Mouse (Mus musculus) limb, embryonic 11.5 days (tissue): ENCODE results near the gene Dtx4. TPM values are rescaled to one million over a fixed set of nuclear protein-coding genes. Genes with fewer than 3 reads are reported as not detected.

Experiments
- ATAC-seq: fragments of 200-750 bp; cut with Nextera tagmentation; 2 replicates; pipeline ENCODE4 v1.8.0; 2017; ENCODE audit warnings: low read depth; ENCODE audit not compliant: insufficient number of reproducible peaks, low FRiP score, low TSS enrichment
- DNase-seq: peaks from one replicate; pipeline ENCODE4 v3.0.0-alpha.2; 2015; ENCODE audit warnings: low spot score
- H3K27ac ChIP-seq: fragments of 300-500 bp; sonication (generic); replicated peaks from 2 replicates; pipeline ENCODE4 v1.5.1; 2014; ENCODE audit warnings: low read depth, mild to moderate bottlenecking, low read length
- H3K27me3 ChIP-seq: fragments of 300-500 bp; sonication (generic); 2 replicates; pipeline ENCODE4 v1.6.1; 2014; ENCODE audit warnings: mild to moderate bottlenecking, low read length, mixed read lengths; ENCODE audit not compliant: control insufficient read depth, insufficient read depth
- H3K36me3 ChIP-seq: fragments of 300-500 bp; sonication (generic); 2 replicates; pipeline ENCODE4 v1.6.1; 2014; ENCODE audit warnings: mild to moderate bottlenecking, low read length, moderate library complexity, mixed read lengths; ENCODE audit not compliant: control insufficient read depth, insufficient read depth
- H3K4me1 ChIP-seq: fragments of 300-500 bp; sonication (generic); 2 replicates; pipeline ENCODE4 v1.6.1; 2014; ENCODE audit warnings: low read length, mixed read lengths; ENCODE audit not compliant: control insufficient read depth, insufficient read depth
- H3K4me2 ChIP-seq: fragments of 300-500 bp; sonication (generic); 2 replicates; pipeline ENCODE4 v1.6.1; 2014; ENCODE audit warnings: low read depth, mild to moderate bottlenecking, moderate library complexity; ENCODE audit not compliant: severe bottlenecking
- H3K4me3 ChIP-seq: fragments of 300-500 bp; sonication (generic); 2 replicates; pipeline ENCODE4 v1.5.1; 2014; ENCODE audit warnings: low read depth, low read length
- H3K9ac ChIP-seq: fragments of 300-500 bp; sonication (generic); 2 replicates; pipeline ENCODE4 v1.6.1; 2014; ENCODE audit warnings: mild to moderate bottlenecking, low read length
- H3K9me3 ChIP-seq: fragments of 300-500 bp; sonication (generic); 2 replicates; pipeline ENCODE4 v1.6.1; 2016; ENCODE audit warnings: low read length; ENCODE audit not compliant: control insufficient read depth
- WGBS: fragments of 180-500 bp; shearing (Covaris S2); extraction: QIAGEN DNeasy Blood & Tissue Kit; methylation state at CpG from one replicate; pipeline ENCODE4 v1.1.7; 2014; 5-methylcytosine and 5-hydroxymethylcytosine counted together
- polyA plus RNA-seq: library from polyadenylated mRNA; unstranded; fragments of >200 nt; fragmentation: Nextera tagmentation; extraction: Ambion mirVana; gene quantifications from 2 replicates; pipeline ENCODE4 v1.2.1, GENCODE M21; 2014

Dtx4 gene
- polyA plus RNA-seq, 1 experiment from 2014 or later = 2.5 TPM

DNA sequence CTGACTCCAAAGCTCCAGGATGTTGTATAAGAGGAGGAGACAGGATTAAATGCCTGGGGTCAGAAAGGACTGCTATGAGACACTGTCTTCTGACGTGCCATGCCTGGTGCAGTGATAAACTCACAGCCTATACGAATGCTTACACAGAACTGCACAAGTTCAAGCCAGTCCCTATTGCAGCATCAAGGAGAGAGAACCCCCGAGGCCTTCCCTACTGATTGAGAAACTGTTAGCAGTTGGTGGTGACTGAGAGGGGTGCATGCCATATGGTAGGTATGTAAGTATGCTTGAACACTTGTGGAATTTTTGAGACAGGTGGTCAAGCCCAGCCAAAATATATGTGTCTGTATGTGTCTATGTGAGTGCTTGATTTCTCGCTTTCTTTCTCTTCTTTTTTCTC is 22.1 kb upstream of the Dtx4 start:
- Histone ChIP-seq H3K9ac (no peak overlapping the region), H3K36me3 (no peaks in the 10 kb centered on the region), H3K27ac (no peak overlapping the region), H3K4me3 (no peak overlapping the region), H3K9me3 (no peaks in the 10 kb centered on the region), H3K4me2 (no peak overlapping the region), H3K4me1 (no peaks in the 10 kb centered on the region), H3K27me3 (no peaks in the 10 kb centered on the region)
- DNase-seq (no peak), ATAC-seq (no peak)
- 45% methylated on average over 4 of the region's 4 CpGs for WGBS

- DNase-seq (no peak), ATAC-seq (no peak)
- no peaks in the 10 kb centered on the region for H3K9me3 ChIP-seq
- no peaks in the 10 kb centered on the region for H3K27me3 ChIP-seq
- H3K36me3 ChIP-seq = no peaks in the 10 kb centered on the region
- H3K4me3 ChIP-seq = no peak overlapping the region; the same call in 1 of the 2 replicates
- no peak overlapping the region for H3K9ac ChIP-seq
- no peak overlapping the region for H3K4me2 ChIP-seq
- no peaks in the 10 kb centered on the region for H3K4me1 ChIP-seq
- H3K27ac ChIP-seq = no peak overlapping the region
Measured at GRCm38 (mm10) chr19:12518541-12518890, 17.3 kb upstream of the Dtx4 start.

- Histone ChIP-seq H3K9me3 (no peaks in the 10 kb centered on the region), H3K4me1 (no peaks in the 10 kb centered on the region), H3K4me3 (peak overlapping the region; percentile 33), H3K4me2 (peak overlapping the region; percentile 51), H3K27ac (no peak overlapping the region), H3K9ac (peak overlapping the region; percentile 63), H3K36me3 (no peaks in the 10 kb centered on the region), H3K27me3 (no peaks in the 10 kb centered on the region)
- DNase-seq (peak; percentile 74), ATAC-seq (0 out of 2 replicates have a peak, but pooled peaks have one; percentile 62)
- WGBS = 3% methylated on average over 15 of the region's 16 CpGs
Measured at GRCm38 (mm10) chr19:12517671-12518540, 16.7 kb upstream of the Dtx4 start.

DNA sequence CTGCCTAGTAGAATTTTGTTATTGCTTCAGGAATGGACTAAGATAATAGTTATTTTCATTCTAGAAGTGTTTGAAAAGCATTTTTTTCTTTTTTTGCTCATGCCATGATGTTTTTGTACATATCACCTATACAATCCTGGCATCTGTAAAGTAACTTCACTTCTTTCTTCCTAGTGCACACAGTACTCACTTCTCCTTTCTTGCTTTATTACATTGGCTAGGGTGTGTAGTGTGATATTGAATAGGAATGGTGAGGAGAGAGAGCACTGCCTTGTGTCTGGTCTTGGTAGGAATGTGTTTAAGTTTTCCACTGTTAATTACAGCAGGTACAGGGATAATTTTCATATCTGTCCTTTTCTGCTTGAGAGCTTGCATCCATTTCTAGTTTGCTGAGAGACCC is 13.4 kb upstream of the Dtx4 start:
- ATAC-seq (no peak), DNase-seq (no peak)
- no peak overlapping the region for H3K27ac ChIP-seq
- no peak overlapping the region for H3K9ac ChIP-seq
- no peak overlapping the region for H3K4me2 ChIP-seq
- no peaks in the 10 kb centered on the region for H3K36me3 ChIP-seq
- H3K4me3 ChIP-seq = no peak overlapping the region
- no peaks in the 10 kb centered on the region for H3K4me1 ChIP-seq
- no peaks in the 10 kb centered on the region for H3K9me3 ChIP-seq
- H3K27me3 ChIP-seq = no peaks in the 10 kb centered on the region

- no peaks in the 10 kb centered on the region for H3K4me1 ChIP-seq
- no peak overlapping the region for H3K27ac ChIP-seq
- no peak overlapping the region for H3K4me3 ChIP-seq
- H3K27me3 ChIP-seq = 0 out of 2 replicates have a peak, but pooled peaks cover 10% of the 10 kb centered on the region
- no peak for ATAC-seq
- H3K9ac ChIP-seq = no peak overlapping the region
- WGBS = 90% methylated on average over 7 of the region's 7 CpGs
- no peaks in the 10 kb centered on the region for H3K36me3 ChIP-seq
- DNase-seq = no peak
- H3K9me3 ChIP-seq = no peaks in the 10 kb centered on the region
- H3K4me2 ChIP-seq = no peak overlapping the region
Measured at GRCm38 (mm10) chr19:12502756-12503155, 1.5 kb upstream of the Dtx4 start.

DNA sequence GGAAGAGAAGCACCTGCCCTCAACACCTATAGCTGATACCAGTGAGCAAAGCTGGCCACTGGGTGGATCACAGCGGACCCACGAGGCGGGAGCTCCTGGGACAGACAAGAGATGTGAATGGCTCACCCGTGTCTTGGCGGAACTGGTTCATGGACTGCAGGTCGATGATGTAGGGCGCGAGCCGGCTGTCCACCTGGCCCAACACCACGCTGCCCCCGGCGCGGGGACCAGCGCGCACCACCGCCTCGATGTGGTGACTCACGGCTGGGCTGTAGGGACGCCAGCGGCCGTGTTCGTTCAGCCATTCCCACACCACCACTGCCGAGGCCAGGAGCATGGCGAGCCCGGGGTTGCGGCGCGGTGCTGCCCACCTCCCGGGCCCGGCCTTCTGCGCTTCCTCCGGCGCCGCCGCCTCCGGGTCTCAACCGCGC is 358 bp downstream of the Dtx4 start:
- ATAC-seq (peak; percentile 69), DNase-seq (peak; percentile 61)
- Histone ChIP-seq H3K4me2 (peak overlapping the region; percentile 99), H3K27ac (no peak overlapping the region; the same call in 1 of the 2 replicates), H3K36me3 (no peaks in the 10 kb centered on the region), H3K4me1 (no peaks in the 10 kb centered on the region), H3K9ac (peak overlapping the region; percentile 70), H3K4me3 (peak overlapping the region; percentile 59), H3K9me3 (no peaks in the 10 kb centered on the region), H3K27me3 (0 out of 2 replicates have a peak, but pooled peaks cover 10% of the 10 kb centered on the region)
- under 1% methylated on average over 38 of the region's 38 CpGs for WGBS

DNA sequence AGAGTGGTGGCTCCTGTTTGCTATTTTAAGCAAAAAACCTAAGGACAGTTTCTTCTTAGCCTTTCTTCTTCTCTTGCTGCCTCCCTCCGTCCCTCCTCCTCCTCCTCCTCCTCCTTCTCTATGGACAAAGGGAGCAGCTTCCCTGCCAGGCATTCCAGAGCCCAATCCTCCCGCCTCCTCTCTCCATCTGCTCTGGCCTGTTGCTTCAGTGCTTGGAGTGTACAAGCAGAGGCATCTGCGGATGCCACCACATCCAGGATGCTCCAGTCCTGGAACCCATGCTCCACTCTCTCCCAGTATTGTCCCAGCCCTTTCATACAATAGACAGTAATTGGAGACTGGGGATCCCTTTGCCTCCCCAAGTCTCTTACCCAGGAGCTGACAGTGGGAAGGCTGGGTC is 1.1 kb downstream of the Dtx4 start:
- Histone ChIP-seq H3K27ac (no peak overlapping the region), H3K4me1 (no peaks in the 10 kb centered on the region), H3K4me3 (no peak overlapping the region), H3K36me3 (no peaks in the 10 kb centered on the region), H3K9ac (no peak overlapping the region), H3K4me2 (no peak overlapping the region), H3K27me3 (0 out of 2 replicates have a peak, but pooled peaks cover 10% of the 10 kb centered on the region), H3K9me3 (no peaks in the 10 kb centered on the region)
- 14% methylated on average over 3 of the region's 3 CpGs for WGBS
- DNase-seq = no peak
- no peak for ATAC-seq

- Histone ChIP-seq H3K4me3 (no peak overlapping the region), H3K9ac (no peak overlapping the region), H3K27ac (no peak overlapping the region), H3K4me2 (no peak overlapping the region), H3K27me3 (0 out of 2 replicates have a peak, but pooled peaks cover 10% of the 10 kb centered on the region), H3K9me3 (no peaks in the 10 kb centered on the region), H3K36me3 (no peaks in the 10 kb centered on the region), H3K4me1 (no peaks in the 10 kb centered on the region)
- ATAC-seq = no peak
- WGBS = 42% methylated on average over 2 of the region's 2 CpGs
- no peak for DNase-seq
Measured at GRCm38 (mm10) chr19:12499485-12499884, 1.8 kb downstream of the Dtx4 start.
